Mouse (Mus musculus): ENCODE measurements at regions not wholly inside any gene's neighbourhood (a gene's known extent, or its start where the extent isn't known, plus 50 kb on each side); places are given as distances from the start of the nearest gene placed in this dataset.

DNA sequence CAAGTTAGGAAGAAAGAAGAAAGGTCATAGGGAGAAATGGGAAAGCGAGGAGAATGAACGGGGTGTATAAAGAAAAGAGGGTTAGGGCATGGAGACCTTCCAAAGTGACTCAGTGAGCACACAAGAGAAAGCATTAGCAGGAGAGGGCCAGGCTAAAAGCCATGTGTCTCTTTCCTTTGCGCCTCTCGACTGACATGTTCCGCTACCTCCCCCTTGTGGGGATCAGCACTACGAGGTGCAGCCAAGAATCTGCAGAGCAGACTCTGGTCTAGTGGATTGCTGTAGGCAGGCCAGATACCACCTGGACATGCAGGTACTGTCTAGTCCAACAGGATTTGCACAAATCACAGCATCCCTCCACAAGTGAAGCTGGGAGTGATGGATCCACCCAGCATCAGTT lies 54.0 kb downstream of the Kcna5 start:
- peak; percentile 6 to 18 for DNase-seq (ENCODE audit: low spot score in 2 of 2)

DNA sequence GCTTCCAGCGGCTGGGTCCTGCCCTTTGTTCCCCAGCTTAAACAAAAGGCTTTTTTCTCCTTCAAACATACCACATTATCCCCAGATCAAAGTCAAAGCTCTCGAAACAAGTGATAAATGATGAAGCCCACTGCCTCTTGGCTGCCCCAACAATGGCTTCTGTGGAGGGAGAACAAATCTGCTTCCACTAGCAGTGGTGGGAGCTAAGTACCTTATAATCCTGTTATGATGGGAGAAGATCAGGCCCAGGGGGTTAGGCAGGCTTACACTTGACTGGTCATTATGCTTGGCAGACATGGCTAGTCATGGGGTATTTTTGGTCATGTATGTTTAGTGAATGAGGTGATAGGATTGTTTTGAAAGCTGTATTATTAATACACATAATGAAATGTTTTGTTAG lies 57.7 kb downstream of the Kcna5 start:
- no peak for DNase-seq (ENCODE audit: low spot score in 2 of 2)

DNA sequence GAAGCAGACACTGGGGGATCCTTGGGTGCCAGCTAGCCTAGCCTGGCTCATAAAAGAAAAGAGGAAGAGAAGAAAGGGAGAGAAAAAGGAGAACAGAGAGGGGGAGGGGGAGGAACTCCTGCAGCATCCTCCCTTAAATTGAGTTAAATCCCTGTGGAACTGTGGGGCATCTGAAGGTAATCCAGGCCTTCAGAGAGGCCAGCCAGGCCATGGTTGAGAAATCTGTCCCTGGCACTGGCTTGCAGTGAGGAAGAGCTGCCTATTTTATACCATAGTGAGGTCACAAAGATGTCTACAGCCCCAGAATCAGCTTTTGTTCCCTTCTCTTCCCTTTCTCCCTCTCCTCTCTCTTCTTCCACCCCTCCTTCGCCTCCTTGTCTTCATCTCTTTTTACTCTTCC lies 58.5 kb downstream of the Kcna5 start:
- DNase-seq (ENCODE audit: low spot score in 2 of 2), result no peak

GRCm38 (mm10) chr6:126475555-126475954 lies 59.7 kb downstream of the Kcna5 start:
- peak in 1 of 2 experiments; percentile 11 for DNase-seq (ENCODE audit: low spot score in 2 of 2)

DNA sequence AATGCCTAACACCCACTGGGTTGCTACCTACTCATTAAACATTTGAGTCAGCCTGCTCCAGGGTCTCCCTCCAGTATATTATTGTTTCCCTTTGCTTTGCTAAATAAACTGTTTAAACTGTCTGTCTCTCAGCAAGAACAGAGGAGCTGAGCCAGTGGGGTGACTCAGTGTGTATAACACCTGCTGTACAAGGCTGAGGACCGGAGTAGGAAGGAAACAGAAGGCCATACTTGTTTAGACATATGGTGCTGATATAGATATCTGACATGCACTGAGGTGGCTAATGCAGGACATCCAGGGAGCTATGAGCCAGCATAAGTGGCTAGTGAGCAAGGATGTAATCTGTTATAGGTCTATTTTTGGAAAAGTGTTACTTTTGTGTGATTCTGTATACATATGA lies 81.5 kb downstream of the Kcna5 start:
- no peak for DNase-seq (ENCODE audit: low spot score in 2 of 2)

GRCm38 (mm10) chr6:126445519-126445918 lies 89.7 kb downstream of the Kcna5 start:
- DNase-seq (ENCODE audit: low spot score in 2 of 2), result no peak

DNA sequence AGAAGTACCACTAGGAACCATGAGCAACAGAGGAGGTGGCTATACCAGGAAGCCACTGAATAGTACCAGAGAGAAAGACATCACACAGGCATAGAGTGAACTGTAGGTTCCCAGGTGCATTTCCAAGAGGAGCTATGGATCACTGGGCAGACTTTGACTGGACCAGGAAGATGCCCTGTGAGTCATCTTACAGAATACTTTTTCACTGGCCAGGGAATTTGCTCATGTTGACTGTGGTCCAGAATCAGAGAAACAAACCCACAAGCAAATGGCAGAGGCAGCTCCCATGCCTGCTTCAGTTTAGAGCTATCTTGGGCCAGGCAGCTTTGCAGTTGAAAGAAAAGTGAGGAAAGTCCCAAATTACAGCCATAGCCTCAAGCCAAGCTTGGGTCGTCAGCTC lies 95.0 kb downstream of the Kcna5 start:
- no peak for DNase-seq (ENCODE audit: low spot score in 2 of 2)

DNA sequence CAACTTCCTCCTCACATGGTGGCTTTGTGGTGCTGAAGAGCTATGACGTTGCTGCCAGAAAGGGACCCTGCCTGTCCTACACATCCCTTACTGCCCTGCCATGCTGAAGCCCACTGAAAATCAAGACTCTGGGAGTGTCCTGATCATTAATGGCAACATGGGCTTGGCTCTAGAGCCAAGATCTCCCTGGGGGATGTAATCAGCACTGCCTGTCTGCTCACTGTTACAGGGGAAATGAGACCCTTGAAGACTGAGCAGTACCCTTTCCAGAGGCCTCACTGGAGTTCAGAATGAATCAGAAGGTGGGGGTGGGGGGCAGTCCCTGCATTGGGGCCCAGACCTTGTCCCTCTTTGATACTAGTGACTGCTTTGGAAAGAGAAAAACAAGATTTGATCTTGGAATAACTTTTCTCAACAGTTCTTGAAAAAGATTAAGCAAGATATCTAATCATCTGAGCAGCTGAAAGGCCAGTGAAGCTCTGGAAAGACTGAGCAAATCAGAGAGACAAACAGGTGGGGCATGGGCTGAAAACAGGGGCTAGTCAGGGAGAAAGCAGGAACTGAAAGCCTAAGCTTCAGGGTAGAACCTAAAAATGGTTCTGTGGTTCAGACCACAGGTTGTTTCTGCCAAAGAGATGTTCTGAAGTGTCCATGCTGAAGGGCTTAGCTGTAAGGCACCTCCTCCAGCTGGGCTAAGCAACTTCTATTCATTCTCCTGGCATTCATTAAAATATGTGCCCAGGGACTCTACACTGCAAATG lies 97.1 kb downstream of the Kcna5 start:
- no peak for DNase-seq (ENCODE audit: low spot score in 2 of 2)

DNA sequence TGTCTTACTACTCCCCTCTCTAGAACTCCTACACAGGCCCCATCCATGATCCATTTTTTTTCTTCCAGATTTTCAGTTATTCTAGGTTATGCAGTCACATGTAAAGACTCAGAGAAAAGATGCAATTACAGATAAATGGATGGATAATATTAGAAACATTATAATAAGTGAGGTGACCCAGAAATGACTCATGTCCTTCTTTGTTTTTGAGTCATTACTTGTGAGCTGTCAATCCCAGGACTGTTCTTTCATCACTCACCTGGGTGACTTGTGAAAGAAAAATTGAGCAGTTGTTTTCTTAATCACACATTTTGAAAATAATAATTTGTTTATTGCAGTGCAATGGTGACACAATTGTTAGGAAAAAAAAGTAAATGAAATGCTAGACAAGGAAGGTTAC lies 108.0 kb downstream of the Kcna5 start:
- no peak for DNase-seq (ENCODE audit: low spot score in 2 of 2)

DNA sequence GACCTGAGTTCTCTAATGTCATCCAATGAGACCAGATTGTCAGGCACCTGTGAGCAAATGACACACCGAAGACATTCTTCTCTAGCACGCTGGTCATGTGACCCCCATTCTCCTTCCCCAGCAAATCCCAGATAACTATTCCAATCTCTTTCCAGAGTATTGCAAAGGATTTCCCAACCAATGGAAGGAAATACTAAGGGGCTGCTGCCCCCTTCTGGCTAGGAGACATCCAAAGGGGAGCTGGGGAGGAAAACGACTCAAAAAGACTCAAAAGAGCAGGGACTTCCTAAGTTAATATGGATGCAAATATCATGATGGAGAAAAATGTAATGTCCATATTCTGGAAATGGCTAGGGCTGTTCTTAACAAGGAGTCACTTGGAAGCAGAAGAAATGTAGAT lies 129.5 kb downstream of the Kcna5 start:
- DNase-seq (ENCODE audit: low spot score in 2 of 2), result peak in 1 of 2 experiments; percentile 14

DNA sequence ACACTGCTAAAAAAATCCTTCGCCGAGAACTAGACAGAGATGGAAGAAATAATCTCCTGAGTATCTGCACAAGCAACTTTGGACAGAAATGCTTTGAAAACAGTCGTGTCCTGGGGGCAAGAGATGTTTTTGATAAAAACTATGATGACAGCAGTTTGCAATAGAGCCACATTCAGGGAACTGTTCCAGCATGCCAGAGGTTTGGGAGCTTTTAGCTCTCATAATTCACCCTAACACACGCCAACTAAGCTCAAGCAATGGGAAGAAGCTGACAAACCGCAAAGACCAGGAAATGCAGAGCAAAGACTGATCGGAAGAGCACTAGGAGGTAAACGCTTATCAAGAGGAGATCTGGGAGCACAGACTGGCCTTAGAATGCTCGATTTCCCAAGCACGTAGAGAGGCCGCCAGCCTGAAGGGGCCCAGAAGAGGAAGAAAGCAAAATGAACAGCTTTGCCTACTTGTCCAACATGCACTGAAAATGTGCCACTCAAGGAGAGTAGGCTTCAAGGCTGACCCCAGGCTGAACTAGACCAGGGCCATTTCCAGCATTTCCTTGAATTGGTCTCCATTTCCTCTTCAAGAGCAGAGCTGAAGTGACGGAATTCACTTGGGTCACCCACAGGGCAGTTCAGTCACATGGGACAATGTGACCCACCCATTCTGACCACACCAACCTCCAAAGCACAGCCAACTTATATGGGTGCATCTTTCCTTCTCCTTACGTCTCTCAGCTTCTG lies 130.7 kb downstream of the Kcna5 start:
- DNase-seq (ENCODE audit: low spot score in 2 of 2), result peak; percentile 21 to 59

DNA sequence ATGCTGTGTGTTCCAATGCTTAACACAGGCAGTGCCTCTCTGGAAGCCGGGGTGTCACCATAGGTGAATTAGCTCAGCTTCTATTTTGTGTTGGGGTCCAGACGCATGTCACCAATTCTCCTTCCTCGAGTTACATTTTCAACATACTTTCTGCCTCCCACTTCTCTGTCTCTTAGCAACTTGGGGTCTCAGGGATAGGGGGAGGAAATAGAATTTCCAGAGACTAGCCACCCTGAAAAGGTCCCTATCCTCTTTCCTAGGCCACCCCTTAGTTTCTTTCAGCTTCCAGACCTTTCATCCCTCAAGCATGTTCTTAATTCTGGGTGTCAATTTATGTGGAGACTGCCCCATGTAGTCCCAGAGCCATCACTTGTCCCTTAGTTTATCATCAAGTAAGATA lies 135.6 kb downstream of the Kcna5 start:
- no peak for DNase-seq (ENCODE audit: low spot score in 2 of 2)

DNA sequence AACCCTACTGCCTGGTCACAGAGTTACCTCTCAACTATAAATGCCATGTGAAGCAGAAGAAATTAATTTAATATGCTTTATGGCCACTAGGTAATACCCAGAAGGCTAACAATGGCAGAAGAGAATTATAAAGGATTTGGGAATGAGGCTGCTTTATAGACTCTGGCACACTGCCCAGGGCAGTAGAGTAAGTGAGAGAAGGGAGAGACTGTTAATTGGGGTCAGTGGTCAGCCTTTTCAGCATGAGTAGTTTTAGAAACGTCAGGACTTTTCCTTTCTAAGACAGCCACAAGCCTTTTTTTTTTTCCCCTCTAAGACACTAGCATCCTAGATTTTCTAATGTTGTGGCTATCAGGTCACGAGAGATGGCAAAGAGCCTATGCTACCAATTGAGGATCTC lies 136.6 kb downstream of the Kcna5 start:
- DNase-seq (ENCODE audit: low spot score in 2 of 2), result no peak

DNA sequence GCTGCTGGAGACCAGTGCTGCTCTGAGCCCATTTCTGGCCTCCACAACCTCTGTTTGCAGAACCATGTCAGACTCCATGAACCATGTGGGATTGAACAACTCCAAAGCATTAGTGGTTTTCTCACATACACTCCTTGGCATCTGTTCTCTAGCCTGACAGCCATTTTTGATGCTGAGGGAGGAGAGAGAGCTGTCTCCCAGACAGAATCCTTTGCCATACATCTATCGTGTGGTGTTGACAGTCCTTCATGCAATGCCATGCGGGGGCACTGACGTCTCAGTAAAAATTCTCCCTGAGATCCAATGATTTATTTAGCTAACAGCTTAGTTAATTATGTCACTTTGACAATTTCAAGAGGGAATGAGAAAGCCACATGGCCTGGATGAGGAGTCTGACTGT lies 140.2 kb downstream of the Kcna5 start:
- DNase-seq (ENCODE audit: low spot score in 2 of 2), result no peak

DNA sequence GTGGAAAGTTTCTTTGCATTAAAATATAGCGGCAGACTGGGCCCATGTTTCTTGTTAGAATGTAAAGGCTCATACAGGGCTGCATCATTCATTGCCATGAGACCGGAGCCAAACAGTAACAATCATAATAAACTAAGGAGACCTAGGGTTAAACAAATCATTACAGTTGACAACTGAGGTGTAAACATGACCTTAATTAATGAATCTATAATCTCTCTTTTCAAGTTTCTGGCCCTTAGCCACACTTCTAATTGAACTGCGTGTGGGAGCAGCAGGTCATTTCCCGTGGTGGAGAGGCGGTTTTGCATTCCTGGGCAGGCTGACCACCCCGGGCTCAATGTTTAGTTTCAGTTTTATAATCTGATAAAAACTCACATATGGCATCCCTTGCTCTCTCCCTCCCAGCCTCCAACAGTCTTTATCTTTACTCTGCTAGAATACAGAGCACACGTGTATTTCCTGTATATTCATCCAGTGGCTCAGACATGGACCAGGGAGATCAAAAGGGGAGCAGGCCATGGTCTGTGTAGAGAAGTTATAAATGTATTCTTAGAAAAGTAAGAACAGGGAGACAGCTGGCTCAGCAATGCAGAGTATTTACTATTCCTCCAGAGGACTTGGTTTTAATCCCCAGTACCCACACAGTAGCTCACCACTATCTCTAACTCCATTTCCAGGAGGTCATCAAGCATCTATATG lies 141.0 kb downstream of the Kcna5 start:
- no peak for DNase-seq (ENCODE audit: low spot score in 2 of 2)

GRCm38 (mm10) chr6:126384210-126385012 lies 150.8 kb downstream of the Kcna5 start:
- DNase-seq (ENCODE audit: low spot score in 2 of 2), result no peak

- DNase-seq (ENCODE audit: low spot score in 2 of 2), result no peak
Measured at GRCm38 (mm10) chr6:126377216-126377615, 158.0 kb downstream of the Kcna5 start.

GRCm38 (mm10) chr6:126374970-126375620 lies 160.1 kb downstream of the Kcna5 start:
- DNase-seq (ENCODE audit: low spot score in 2 of 2), result no peak

- DNase-seq (ENCODE audit: low spot score in 2 of 2), result peak in 1 of 2 experiments; percentile 3
Measured at GRCm38 (mm10) chr6:126371971-126372370, 163.2 kb downstream of the Kcna5 start.

DNA sequence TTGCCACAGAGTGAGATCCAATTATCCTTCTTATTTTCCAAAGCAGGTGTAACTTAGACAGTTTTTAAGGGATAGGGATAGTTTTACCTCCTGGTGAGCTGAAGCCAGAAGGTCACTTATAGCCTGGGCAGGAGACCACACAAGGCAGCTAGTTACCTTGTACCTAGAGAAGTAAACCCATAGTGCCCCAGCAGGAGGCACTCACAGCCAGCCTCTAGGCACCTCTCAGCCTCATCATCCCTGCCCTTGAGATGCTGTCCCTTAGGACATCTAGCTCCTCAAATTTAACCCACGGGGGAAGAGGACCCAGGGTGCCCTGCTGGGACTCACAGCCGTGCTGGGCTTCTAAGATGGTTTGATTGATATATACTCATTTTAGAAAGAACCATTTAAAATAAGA lies 163.7 kb downstream of the Kcna5 start:
- no peak for DNase-seq (ENCODE audit: low spot score in 2 of 2)

DNA sequence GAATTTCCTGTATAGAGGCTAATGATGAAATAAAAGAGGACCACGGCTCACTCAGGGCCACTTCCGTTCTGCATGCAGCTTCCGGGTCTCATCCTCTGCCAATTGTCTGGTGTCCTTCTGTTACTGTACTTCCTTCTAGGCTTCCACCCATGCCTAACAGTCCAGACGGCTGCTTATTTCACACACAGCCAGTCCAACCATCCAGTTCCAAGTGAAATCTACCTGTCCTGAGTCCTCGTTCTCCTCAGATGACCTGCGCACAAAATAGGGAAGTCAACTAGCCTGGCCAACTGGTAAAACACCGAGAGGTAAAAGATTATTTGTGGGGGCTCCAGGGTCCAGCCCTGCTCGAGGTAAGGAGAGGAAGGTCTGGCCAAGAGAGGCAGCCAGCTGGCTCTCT lies 169.7 kb downstream of the Kcna5 start:
- no peak for DNase-seq (ENCODE audit: low spot score in 2 of 2)

All from heart, adult 9 months (tissue).